Mouse (Mus musculus) bone marrow macrophage, adult 2 months (primary cell): Measurements from ENCODE around the gene Smg7.

Source experiments
- CTCF ChIP-seq: IDR thresholded peaks from 2 replicates; pipeline ENCODE4 v1.5.1; 2012; ENCODE audit warnings: low read depth, mild to moderate bottlenecking, low read length, moderate library complexity
- POLR2A ChIP-seq: IDR thresholded peaks from 2 replicates; pipeline ENCODE4 v1.6.1; 2012; ENCODE audit warnings: mild to moderate bottlenecking, low read depth, low read length, borderline replicate concordance

- no peak for TF ChIP-seq CTCF
- TF ChIP-seq POLR2A: no peak
Observed at GRCm38 (mm10) chr1:152846856-152847255, 55.6 kb downstream of the Smg7 start.
